Mouse (Mus musculus) cerebellum, adult 9-11 months (tissue): ENCODE data around the gene Gpc2.

ENCODE experiments used
- DNase-seq: peaks from one replicate; pipeline ENCODE4 v3.0.0; 2022

The Gpc2 gene

DNA sequence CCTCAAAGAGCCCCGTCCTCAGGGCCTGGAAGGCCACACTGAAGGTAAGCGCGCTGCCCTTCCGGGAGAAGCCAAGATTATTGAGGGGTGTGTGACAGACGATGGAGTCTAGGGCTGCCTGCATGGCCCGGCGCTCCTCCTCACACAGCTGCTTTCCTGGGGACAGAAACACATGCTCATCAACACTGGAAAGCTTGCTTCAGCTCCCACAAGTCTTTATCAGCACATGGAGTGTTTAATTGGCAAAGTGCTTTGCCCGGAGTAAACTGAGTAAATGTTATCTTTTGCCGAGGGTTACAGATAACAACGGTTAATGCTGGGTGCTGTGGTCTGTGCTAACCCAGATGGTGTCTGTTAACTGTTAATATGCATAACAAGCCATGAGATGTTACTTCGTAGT, 19.0 kb downstream of the Gpc2 start:
- DNase-seq, result no peak

DNA sequence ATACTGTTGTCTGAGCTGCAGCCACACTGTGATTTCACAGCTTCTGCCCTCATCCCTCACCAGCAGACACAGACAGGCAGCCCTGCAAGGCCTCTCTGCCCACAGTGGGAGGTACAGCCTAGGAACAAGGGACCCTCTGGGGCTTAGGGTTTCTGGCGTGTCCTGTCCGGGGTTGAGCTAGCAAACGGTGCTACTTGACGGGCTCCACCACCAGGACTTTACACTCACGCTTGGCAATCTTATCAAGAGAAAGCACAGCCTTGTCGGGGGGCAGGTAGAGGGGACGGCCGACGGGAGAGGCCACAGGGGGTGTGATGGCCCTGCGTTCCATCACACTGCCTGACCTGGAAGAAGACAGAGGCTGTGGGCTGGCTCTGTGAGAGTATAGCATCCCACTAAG, 19.8 kb downstream of the Gpc2 start:
- DNase-seq, result no peak

DNA sequence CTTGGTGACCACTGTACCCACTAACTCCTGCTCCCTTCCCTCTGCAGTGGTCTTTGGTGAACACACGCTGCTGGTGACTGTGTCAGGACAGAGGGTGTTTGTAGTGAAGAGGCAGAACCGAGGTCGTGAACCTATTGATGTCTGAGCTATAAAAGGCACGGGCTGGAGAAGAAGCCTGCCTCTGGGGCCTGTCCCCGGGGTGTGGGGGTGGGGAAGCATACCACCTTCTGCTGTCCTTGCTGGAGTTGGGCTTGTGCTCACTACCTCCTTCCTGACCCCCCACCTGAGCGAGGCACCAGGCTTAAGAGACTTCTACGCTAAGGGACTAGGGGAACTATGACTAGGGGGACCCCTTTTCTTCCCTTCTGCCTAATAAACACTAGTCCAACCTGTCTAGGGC, 20.8 kb downstream of the Gpc2 start:
- DNase-seq, result no peak

DNA sequence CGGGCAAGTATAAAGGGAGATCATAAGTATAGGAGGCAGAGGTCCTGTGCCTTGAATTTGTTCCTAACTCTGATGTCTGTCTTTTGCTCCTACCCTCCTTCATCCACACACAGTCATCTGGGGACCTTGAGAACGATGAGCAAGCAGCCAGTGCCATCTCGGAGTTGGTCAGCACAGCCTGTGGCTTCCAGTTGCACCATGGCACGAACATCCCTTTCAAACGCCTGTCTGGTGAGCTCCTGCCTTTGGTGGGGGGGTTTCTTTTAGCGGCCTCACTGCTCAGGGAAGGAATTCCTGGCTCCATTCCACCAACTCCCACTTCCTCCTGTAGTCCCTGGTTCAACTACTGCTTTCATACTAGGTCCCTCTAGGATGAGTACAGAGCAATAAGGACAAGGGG, 21.3 kb downstream of the Gpc2 start:
- DNase-seq, result peak; percentile 27

- no peak for DNase-seq
Measured at GRCm38 (mm10) chr5:138258078-138258477, 21.7 kb downstream of the Gpc2 start.

DNA sequence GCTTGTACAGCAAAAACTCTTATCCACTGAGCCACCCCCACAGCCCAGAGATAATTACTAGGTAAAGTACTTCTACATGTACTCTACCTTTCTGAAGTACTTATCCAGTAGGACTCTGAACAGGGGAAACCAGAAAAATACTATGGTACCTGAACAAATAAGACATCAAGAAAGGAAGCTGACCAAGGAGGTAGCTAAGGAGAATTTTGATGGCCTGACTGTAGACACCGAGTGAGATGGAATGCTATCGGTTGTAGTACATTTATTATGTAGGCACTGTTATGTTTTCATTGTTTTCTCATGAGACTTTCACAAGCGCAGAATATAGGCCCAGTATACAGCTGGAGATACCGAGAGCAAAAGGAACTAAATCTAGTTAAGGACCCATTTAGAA, 22.2 kb downstream of the Gpc2 start:
- DNase-seq, result no peak

GRCm38 (mm10) chr5:138256966-138257584, 22.7 kb downstream of the Gpc2 start:
- DNase-seq, result no peak

DNA sequence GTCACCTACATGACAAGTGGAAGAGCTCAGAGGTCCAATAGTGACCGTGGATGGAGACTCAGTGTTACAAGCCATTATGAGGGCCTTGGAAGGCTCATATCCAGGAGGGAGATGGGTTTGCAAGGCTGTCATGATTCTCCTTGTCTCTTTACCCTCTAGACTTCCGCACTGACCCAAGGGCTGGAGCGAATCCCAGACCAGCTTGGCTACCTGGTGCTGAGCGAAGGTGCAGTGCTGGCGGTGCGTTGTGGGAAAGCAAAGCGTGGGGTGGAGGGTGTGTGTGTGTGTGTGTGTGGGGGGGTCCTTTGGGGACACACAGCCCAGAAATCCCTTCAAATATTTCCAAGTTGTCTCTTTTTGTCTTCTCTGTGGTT, 23.7 kb downstream of the Gpc2 start:
- no peak for DNase-seq

DNA sequence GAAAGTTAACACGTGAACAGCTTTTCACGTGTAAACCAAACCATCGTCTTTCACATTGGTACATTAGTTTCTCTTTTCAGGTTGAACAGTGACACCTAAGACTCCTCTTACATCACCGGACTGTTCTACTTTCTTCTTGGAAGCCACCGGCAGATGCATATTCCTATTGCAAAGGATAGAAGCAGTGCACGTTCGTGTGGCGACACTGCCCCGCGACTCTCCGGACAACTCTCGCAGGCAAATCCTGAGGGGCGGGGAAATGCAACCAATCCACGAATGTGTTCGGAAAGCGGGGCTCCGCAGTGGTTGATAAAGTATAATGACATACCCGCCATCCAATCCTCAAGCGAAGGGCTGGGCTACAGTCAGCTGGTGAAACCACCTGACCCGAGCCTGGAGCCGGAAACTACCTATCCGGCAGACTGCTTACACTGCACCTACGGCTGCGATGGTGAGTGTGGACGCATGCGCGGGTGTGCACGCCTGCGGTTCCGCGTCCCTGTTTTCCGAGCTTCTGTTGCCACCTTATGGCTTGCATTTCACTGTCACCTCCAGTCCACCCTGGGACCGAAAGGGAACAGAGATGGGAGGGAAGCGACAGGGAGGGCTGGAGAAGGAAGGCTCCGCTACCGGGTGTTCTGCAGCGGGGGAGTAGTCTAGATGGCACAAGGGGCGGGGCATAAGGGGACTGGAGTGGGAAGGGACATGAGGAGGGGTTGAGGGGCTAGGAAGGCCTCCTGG, 24.3 kb downstream of the Gpc2 start, which contains the start of gene Lamtor4:
Gene Lamtor4, plus strand, starts transcription at position 130 of the 741 bp plus-strand sequence.
- DNase-seq, result peak; percentile 98

- DNase-seq, result no peak
Measured at GRCm38 (mm10) chr5:138253061-138253460, 26.7 kb downstream of the Gpc2 start.

DNA sequence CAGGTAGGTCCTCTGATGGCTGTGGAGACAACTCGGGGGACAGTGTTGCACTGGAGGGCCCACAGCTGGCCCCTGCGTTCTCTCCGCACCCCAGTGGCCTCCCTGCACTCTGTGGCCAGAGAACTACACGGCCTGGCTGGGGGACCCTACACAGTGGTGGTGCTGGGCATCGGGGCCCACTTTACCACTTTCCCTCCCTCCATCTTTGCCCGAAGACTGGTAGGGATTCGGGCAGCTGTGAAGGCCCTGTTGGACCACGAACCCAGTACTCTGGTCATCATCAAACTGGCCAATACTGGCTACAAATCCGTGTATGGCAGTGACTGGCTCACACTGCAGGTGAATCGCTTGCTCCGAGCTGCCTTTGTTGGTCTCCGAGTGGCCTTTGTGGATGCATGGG, 28.7 kb downstream of the Gpc2 start:
- DNase-seq, result no peak

- DNase-seq, result no peak
Measured at GRCm38 (mm10) chr5:138241511-138241910, 38.3 kb downstream of the Gpc2 start.

- no peak for DNase-seq
Measured at GRCm38 (mm10) chr5:138234224-138234623, 45.6 kb downstream of the Gpc2 start.

GRCm38 (mm10) chr5:138233778-138234177, 46.0 kb downstream of the Gpc2 start:
- DNase-seq, result no peak

DNA sequence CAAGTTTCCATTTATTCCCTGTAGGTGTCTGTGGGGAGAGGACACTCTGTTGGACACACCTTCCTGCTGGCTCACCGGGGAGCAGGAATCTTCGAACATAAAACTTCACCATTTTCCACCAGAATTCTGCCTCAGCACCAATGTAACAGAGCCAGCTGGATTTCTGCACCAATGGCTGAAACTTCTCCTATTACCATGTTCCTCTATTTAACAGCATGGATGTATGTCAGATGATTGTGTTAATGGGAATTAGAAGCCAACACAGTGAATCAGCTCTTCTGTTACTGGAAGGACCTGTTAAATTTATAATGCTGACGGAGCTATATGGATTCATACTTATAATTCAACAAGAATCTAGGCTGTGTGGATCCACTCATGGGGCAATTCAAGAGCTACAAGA, 50.3 kb downstream of the Gpc2 start:
- no peak for DNase-seq

- DNase-seq, result no peak
Measured at GRCm38 (mm10) chr5:138228026-138228425, 51.8 kb downstream of the Gpc2 start.

DNA sequence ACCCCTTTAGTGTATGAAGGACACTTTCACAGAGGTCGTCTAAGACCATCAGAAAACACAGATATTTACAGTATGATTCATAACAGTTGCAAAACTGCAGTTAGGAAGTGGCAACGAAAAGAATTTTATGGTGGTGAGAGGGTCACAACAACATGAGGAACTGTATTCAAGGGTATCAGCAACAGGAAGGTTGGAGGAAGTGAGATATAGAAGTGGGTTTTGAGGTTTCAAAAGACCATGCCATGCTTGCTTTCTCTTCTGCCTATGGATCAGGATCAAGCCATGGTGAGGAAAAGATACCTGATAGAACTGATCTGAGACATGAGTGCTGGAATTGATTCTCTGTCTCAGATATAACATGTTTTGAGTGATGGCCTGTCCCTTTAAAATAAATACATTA, 52.4 kb downstream of the Gpc2 start:
- no peak for DNase-seq

DNA sequence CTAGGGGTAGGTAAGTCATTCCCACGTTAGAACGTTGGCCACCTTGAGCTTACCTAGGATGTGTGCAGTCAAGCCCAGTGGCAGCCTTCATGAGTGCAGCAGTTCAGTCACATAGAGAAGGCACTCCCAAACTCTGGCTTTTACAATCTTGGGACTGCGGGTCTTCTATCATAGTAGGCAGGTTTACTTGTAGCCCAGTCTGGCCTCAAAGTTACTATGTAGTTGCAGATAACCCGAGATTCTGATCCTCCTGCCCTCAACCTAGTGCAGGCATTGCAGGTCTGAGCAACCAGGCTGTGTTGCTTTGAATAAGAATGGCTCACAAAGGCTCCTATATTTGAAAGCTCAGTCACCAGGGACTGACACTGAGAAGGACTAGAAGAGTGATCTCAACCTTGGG, 53.3 kb downstream of the Gpc2 start:
- DNase-seq, result no peak

DNA sequence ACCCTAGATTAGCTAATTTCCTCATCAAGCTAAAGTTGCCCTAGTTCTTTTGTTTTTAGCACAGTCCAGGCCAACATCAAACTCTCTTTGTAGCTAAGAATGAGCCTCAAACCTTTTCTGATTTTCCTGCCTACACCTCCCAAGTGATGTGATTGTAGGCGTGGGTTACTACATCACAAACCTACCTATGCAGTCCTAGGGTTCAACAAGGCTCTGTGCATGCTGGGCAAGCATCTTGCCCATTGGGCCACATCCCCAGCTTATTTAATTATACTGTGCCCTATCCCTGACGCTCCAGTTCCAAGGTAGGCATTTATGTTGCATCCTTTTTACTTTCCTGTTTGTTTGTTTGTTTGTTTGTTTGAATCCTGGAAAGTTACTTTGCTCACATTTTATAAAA, 54.1 kb downstream of the Gpc2 start, which contains the start of gene Nxpe5:
Gene Nxpe5, plus strand, starts transcription at position 199 of the 400 bp plus-strand sequence.
- DNase-seq, result no peak
